ENCODE assay signal across 18 mouse cellular contexts in genomic region chr10:40429081-40429480, GRCm38 (mm10).
A peak's percentile ranks its signal among the peaks of the same experiment; 100 is the strongest.
DNase-seq lines count a peak whose midpoint lies in the region; ATAC-seq and TF ChIP-seq lines count a peak whose summit lies in the region.
"Had no signal": no experiment of that assay in that cellular context is flagged by ENCODE, and none has a peak within 500 bp of the region (broad histone marks: within the 10 kb centered on the region; RNA-seq: fewer than 3 reads in every experiment).

No protein-coding gene starts in this region.

- H3K9me3 ChIP-seq in kidney, postnatal 0 days (replicated peaks; ENCODE audit: low read length): no peaks in the 10 kb centered on the region
- no peaks in the 10 kb centered on the region for H3K9me3 ChIP-seq in CH12.LX (replicated peaks; ENCODE audit: low read length)
- H3K9me3 ChIP-seq in limb, embryonic 10.5 days (replicated peaks): no peaks in the 10 kb centered on the region
- H3K9me3 ChIP-seq: embryonic facial prominence, embryonic 15.5 days; forebrain, embryonic 10.5 days; heart, embryonic 13.5 days; liver, embryonic 13.5 days; midbrain, embryonic 10.5 days had no signal

- dilution Hi-C loops in CH12.LX (cut with MboI; ENCODE audit: extremely low pct_ligation_motif_present, extremely low pct_unique_long_range_greater_than_20kb, low sequenced_read_pairs): no loop called here

- no peak for TF ChIP-seq POLR2A in CH12.LX (IDR thresholded peaks at IDR 0.05; ENCODE audit: low read depth, low read length)

- H3K79me2 ChIP-seq in CH12.LX (replicated peaks; ENCODE audit: control insufficient read depth, extremely low read depth, insufficient read depth, poor library complexity, severe bottlenecking): no peaks in the 10 kb centered on the region

- peak; percentile 23 for TF ChIP-seq RAD21 in CH12.LX (IDR thresholded peaks at IDR 0.05; ENCODE audit: low read depth, low read length)

- in situ Hi-C loops in CH12.LX (cut with MboI; ENCODE audit: low pct_ligation_motif_present, low pct_unique_long_range_greater_than_20kb, low sequenced_read_pairs): no loop called here

- ATAC-seq in kidney, postnatal 0 days (replicated peaks; ENCODE audit: low FRiP score, low read depth): no peak
- ATAC-seq in megakaryocyte progenitor cell, adult 5-6 weeks (replicated peaks; ENCODE audit: poor library complexity): peak; percentile 68; the same call in 1 of the 2 replicates
- ATAC-seq: hindbrain, postnatal 0 days; Patski had no signal

- no peak overlapping the region for H3K4me2 ChIP-seq in kidney, postnatal 0 days (ENCODE audit: low read length)
- no peak overlapping the region for H3K4me2 ChIP-seq in CH12.LX (ENCODE audit: insufficient read depth, low read depth, poor library complexity, severe bottlenecking)
- H3K4me2 ChIP-seq: embryonic facial prominence, embryonic 15.5 days; heart, embryonic 13.5 days; liver, embryonic 13.5 days had no signal

- no peaks in the 10 kb centered on the region for H3K36me3 ChIP-seq in kidney, postnatal 0 days (ENCODE audit: insufficient read depth, low read length)
- H3K36me3 ChIP-seq in CH12.LX (replicated peaks in 1 of 2; ENCODE audit: control insufficient read depth in 1 of 2, insufficient read depth in 1 of 2, low read length in 1 of 2): no peaks in the 10 kb centered on the region
- H3K36me3 ChIP-seq in limb, embryonic 10.5 days: no peaks in the 10 kb centered on the region
- H3K36me3 ChIP-seq: embryonic facial prominence, embryonic 15.5 days; forebrain, embryonic 10.5 days; heart, embryonic 13.5 days; liver, embryonic 13.5 days; midbrain, embryonic 10.5 days had no signal

- TF ChIP-seq CTCF in kidney, postnatal 0 days (IDR thresholded peaks at IDR 0.05; ENCODE audit: low read depth): peak; percentile 32; the same call in 1 of the 2 replicates
- peak in 1 of 2 experiments; percentile 46; a peak in 2 of 4 replicates for TF ChIP-seq CTCF in CH12.LX (conservative IDR thresholded peaks at IDR 0.05 in 1 of 2, IDR thresholded peaks at IDR 0.05 in 1 of 2; ENCODE audit: low read depth in 2 of 2, low read length in 2 of 2)

- no peaks in the 10 kb centered on the region for H3K27me3 ChIP-seq in kidney, postnatal 0 days (ENCODE audit: insufficient read depth, low read length)
- H3K27me3 ChIP-seq in CH12.LX (replicated peaks): no peaks in the 10 kb centered on the region
- H3K27me3 ChIP-seq in limb, embryonic 10.5 days (ENCODE audit: low read depth, poor library complexity, severe bottlenecking): no peaks in the 10 kb centered on the region
- H3K27me3 ChIP-seq: embryonic facial prominence, embryonic 15.5 days; heart, embryonic 13.5 days; liver, embryonic 13.5 days; Patski had no signal

- H3K4me3 ChIP-seq in kidney, postnatal 0 days (replicated peaks; ENCODE audit: low read depth, low read length): no peak overlapping the region
- H3K4me3 ChIP-seq in CH12.LX (replicated peaks in 1 of 3; ENCODE audit: low read depth in 2 of 3, low read length in 2 of 3, poor library complexity in 1 of 3): no peak overlapping the region
- no peak overlapping the region for H3K4me3 ChIP-seq in limb, embryonic 10.5 days
- H3K4me3 ChIP-seq: embryonic facial prominence, embryonic 15.5 days; forebrain, embryonic 10.5 days; heart, embryonic 13.5 days; liver, embryonic 13.5 days; midbrain, embryonic 10.5 days had no signal

- no peak for TF ChIP-seq EP300 in CH12.LX (IDR thresholded peaks at IDR 0.05; ENCODE audit: low read length)

- no peak overlapping the region for H3K9ac ChIP-seq in kidney, postnatal 0 days (ENCODE audit: low read depth, low read length)
- no peak overlapping the region for H3K9ac ChIP-seq in CH12.LX (ENCODE audit: insufficient read depth, low read depth)
- H3K9ac ChIP-seq: embryonic facial prominence, embryonic 15.5 days; heart, embryonic 13.5 days; liver, embryonic 13.5 days had no signal

- no peak for DNase-seq in kidney, postnatal 0 days (ENCODE audit: low spot score)
- DNase-seq in kidney, postnatal 10 days: no peak
- DNase-seq in 416B (ENCODE audit: low read depth): peak; percentile 75
- DNase-seq in CH12.LX (ENCODE audit: extremely low read depth): no peak
- no peak for DNase-seq in limb, embryonic 10.5 days (ENCODE audit: low spot score)
- DNase-seq in B cell, adult 2 months: no peak
- DNase-seq: cerebellum, postnatal 10 days; gastrocnemius, postnatal 36 days; kidney, adult 9 months; liver, embryonic 13.5 days; right cerebral cortex, postnatal 14 days had no signal

- no peak overlapping the region for H3K27ac ChIP-seq in kidney, postnatal 0 days
- no peak overlapping the region for H3K27ac ChIP-seq in CH12.LX (ENCODE audit: insufficient read depth, low read depth)
- no peak overlapping the region for H3K27ac ChIP-seq in limb, embryonic 10.5 days
- H3K27ac ChIP-seq: embryonic facial prominence, embryonic 15.5 days; forebrain, embryonic 10.5 days; heart, embryonic 13.5 days; hindbrain, postnatal 0 days; liver, embryonic 13.5 days; midbrain, embryonic 10.5 days had no signal

- WGBS in kidney, postnatal 0 days: 74% methylated on average over 2 of the region's 2 CpGs
- WGBS in limb, embryonic 10.5 days: 93% methylated on average over 2 of the region's 2 CpGs

- H3K4me1 ChIP-seq in kidney, postnatal 0 days (replicated peaks; ENCODE audit: insufficient read depth, low read length): peaks cover 6% of the 10 kb centered on the region; the same call in 1 of the 2 replicates
- H3K4me1 ChIP-seq in CH12.LX (ENCODE audit: control insufficient read depth in 1 of 2, insufficient read depth in 2 of 2): peaks cover 0 to 8% of the 10 kb centered on the region in 2 experiments; a peak in 2 of 4 replicates
- H3K4me1 ChIP-seq in limb, embryonic 10.5 days: peaks cover 10% of the 10 kb centered on the region

TF ChIP-seq in CH12.LX, 34 proteins besides CTCF, POLR2A, EP300 and RAD21:
- TF ChIP-seq SMC3 (IDR thresholded peaks at IDR 0.05; ENCODE audit: low read depth, low read length) (peak; percentile 20), E2F4 (IDR thresholded peaks at IDR 0.05; ENCODE audit: insufficient replicate concordance, low read depth, low read length) (no peak)
